Mouse (Mus musculus) monocyte, adult 2 months (primary cell): ENCODE measurements around the gene Lztr1.
A peak's percentile ranks its signal among the peaks of the same experiment; 100 is the strongest.

Source experiments
- DNase-seq, 2 experiments: peaks; one replicate each; pipeline ENCODE4 v3.0.0; 2022; ENCODE audit warnings: low spot score in 2 of 2, low read depth in 1 of 2

The Lztr1 gene

DNA sequence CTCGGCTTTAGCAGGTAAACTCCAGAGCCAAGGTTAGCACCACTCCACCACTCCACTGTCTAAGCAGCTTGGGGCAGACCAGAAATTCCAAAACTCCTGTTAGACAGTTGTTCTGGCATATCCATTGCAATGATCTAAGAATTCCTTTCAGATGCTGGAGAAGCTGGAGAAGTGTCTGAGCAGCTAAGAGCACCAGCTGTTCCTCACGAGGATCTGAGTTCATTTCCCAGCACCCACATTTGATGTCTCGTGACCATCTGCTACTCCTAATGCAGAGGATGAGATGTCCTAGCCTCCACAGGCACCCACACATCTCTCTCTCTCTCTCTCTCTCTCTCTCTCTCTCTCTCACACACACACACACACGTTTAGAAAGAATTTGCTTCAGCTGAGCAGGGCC lies 48.4 kb downstream of the Lztr1 start:
- no peak for DNase-seq

DNA sequence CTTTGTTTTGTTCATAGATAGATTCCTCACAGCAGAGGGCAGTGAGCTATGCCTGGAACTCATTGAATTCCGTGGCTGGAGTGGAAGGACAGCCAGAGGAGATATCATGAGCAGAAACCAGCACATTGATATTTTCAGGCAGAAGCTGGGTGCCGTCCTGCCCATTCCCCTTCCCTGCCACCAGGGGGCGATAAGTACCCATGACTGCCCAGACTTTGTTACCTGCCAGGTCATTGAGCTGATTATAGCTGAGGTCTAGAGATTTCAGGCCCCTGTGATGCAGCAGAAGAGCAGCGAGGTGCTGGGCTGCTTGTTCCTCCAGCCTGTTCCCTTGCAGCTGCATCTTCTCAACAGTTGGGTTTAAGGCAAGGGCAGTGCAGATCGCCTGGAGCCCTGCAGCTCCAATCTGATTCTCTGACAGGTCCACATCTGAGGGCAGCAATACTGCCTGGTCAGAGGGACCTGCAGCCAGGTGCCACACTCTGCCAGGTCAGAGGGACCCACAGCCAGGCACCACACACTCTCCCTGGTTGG lies 49.5 kb downstream of the Lztr1 start:
- peak in 1 of 2 experiments; percentile 24 for DNase-seq

DNA sequence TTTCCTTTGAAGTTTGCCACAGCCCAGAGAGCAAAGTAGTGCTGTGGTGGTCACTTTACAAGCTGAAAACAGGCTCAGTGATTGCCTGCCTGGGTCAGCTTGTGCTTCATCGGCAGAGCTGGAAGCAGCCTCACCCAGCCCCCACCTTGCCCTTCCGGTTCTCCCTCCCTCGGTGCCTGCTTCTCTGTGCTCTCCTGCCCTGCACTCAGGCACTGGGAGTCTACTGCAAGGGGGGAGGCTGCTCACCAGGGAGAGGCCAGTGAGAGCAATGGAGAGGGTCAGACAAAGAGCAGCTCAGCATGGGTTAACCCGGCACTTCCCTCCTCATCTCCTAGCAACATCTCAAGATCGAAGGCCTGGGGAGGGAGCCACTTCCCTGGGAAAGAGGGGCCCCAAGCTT lies 50.3 kb downstream of the Lztr1 start:
- no peak for DNase-seq

- DNase-seq: no peak
These were observed 51.0 kb downstream of the Lztr1 start for GRCm38 (mm10) chr16:17559396-17560027.

GRCm38 (mm10) chr16:17561128-17561750 lies 52.8 kb downstream of the Lztr1 start, which contains the start of gene Lrrc74b:
Gene Lrrc74b (minus strand): TSS chr16:17561247.
- DNase-seq: no peak

- DNase-seq: peak; percentile 23 to 45
These were observed 53.3 kb downstream of the Lztr1 start, which contains the start of gene P2rx6 for GRCm38 (mm10) chr16:17561751-17562208. Gene P2rx6 (plus strand): TSS chr16:17561885.

- DNase-seq: no peak
These were observed 55.1 kb downstream of the Lztr1 start for GRCm38 (mm10) chr16:17563580-17563979.

DNA sequence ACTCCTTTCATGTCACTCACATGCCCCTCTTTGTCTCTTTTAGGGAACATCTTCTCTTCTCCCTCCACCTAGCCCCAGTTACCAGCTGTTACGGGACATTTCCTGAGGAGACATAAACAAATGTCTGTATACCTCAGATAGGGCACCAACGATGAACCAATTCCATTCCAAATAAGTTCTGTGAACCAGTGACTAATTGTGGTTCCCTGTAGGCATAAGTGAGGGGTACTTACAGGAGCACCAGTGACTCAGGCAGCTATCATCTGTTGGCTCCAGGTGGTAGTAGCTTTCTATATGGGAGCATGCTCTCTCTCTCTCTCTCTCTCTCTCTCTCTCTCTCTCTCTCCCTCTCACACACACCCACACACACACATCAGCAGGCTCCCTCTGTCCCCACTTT lies 55.7 kb downstream of the Lztr1 start:
- no peak for DNase-seq

- no peak for DNase-seq
These were observed 56.3 kb downstream of the Lztr1 start for GRCm38 (mm10) chr16:17564771-17565170.

DNA sequence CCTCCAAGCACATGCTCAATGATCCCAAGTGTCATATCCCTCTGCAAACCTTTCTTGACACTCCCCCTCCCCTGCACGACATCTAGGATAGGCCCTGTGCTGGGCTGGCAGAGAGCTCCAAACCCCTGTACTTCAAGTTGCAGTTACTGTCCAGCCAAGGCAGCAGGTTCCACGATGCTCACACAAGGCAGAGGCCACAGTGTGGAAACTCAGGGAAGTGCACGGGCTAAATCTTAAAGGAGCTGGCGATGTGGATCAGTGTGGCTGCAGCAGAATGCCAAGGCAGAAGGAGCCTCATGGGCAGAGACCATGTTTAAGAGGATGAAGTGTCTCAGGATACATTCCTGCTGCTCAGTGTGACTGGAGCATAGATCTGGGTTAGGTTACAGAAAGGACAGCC lies 57.7 kb downstream of the Lztr1 start:
- no peak for DNase-seq
